Mouse (Mus musculus): Measurements from ENCODE around the gene Kcnk15. TPM values are rescaled to one million over a fixed set of nuclear protein-coding genes. Genes with fewer than 3 reads are reported as not detected.

Kcnk15 gene
- polyA plus RNA-seq (2015; fragmentation: Nextera tagmentation; extraction: Ambion mirVana), result not detected in 2 replicates

DNA sequence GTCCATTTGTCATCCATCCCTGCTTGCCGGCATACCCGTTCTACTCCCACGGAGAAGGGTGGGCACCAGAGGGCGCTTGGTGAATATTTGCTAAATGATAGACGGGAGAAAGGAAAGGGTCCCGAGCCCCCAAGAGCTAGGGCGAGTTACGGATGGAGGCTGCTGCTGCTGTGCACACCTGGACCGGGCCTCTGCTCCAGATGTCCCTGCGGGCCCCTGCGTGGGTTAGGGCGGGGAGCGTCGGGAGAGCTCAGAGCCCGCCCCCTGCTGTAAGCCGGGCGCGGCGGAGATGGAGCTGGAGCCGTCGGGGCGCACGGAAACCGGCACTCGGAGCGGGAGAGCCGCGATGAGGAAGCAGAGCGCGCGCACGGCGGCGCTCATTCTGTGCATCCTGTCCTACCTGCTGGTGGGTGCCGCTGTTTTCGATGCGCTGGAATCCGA, at the start of gene Kcnk15:
TSS of gene Kcnk15 (plus strand) at position 191 of the 441 bp plus-strand sequence.
- ATAC-seq (ENCODE audit: low read depth) (no peak), DNase-seq (no peak)
- no peaks in the 10 kb centered on the region for H3K36me3 ChIP-seq
- no peak within 1 kb of the TSS for H3K9ac ChIP-seq
- H3K4me1 ChIP-seq (replicated peaks), result no peaks in the 10 kb centered on the region
- H3K4me2 ChIP-seq, result no peak within 1 kb of the TSS; the same call in 1 of the 2 replicates
- H3K27me3 ChIP-seq, result peaks cover 87% of the 10 kb centered on the region
- 3% methylated on average over 38 of the region's 38 CpGs for WGBS (ENCODE audit: insufficient replicate concordance)
- no peak within 1 kb of the TSS for H3K27ac ChIP-seq
- no peaks in the 10 kb centered on the region for H3K9me3 ChIP-seq (replicated peaks)
- no peak within 1 kb of the TSS for H3K4me3 ChIP-seq (replicated peaks)

DNA sequence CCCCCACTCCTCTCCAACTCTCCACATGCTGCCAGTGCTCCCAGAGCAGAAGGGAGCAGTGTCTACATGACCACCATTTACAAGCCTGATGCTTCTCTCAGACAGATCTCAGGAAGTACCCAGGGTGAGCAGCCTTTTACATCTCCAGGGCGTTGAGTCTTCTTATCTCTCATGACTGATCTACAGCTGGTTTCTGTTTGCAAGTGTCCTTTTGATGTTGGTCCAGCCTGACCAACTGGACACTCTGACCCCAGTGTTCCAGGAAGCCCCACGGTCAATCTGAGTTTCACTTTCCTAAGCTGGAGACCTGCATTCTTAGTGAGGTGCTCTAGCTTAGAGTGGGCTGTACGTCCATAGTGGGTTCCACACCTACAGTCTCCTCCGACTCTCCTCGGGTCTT, 49.6 kb upstream of the Kcnk15 start:
- 42% methylated on average over 5 of the region's 5 CpGs for WGBS (ENCODE audit: insufficient replicate concordance)
- no peaks in the 10 kb centered on the region for H3K9me3 ChIP-seq (replicated peaks)
- no peak overlapping the region for H3K4me2 ChIP-seq
- no peak overlapping the region for H3K27ac ChIP-seq
- no peak overlapping the region for H3K4me3 ChIP-seq (replicated peaks)
- no peaks in the 10 kb centered on the region for H3K27me3 ChIP-seq
- H3K36me3 ChIP-seq, result no peaks in the 10 kb centered on the region
- ATAC-seq (ENCODE audit: low read depth), result no peak
- H3K4me1 ChIP-seq (replicated peaks), result no peaks in the 10 kb centered on the region
- no peak overlapping the region for H3K9ac ChIP-seq
- DNase-seq, result no peak

DNA sequence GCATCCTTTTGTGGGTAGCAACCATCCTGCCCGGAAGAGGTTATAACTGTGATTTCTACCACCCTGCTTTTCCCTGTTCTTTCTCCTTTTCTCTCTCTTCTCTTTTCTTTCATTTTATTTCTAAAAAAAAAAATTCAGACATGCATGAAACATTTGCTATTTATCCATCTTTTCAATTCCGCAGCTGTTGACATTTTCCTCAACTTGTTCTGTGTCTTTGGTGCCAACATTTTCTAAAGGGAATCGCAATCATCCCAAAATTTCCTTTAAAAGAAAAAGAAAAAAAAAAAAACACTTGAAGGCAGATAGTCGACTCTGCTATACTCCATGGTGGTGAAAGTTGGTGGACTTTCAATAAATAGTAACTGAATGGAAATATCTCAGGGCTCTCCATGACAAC, 44.3 kb upstream of the Kcnk15 start:
- Histone ChIP-seq H3K4me3 (replicated peaks) (no peak overlapping the region), H3K4me2 (no peak overlapping the region), H3K4me1 (replicated peaks) (no peaks in the 10 kb centered on the region), H3K27ac (no peak overlapping the region), H3K36me3 (no peaks in the 10 kb centered on the region), H3K27me3 (no peaks in the 10 kb centered on the region), H3K9ac (no peak overlapping the region), H3K9me3 (replicated peaks) (no peaks in the 10 kb centered on the region)
- no peak for DNase-seq
- ATAC-seq (ENCODE audit: low read depth), result no peak
- 67% methylated on average over 4 of the region's 4 CpGs for WGBS (ENCODE audit: insufficient replicate concordance)

DNA sequence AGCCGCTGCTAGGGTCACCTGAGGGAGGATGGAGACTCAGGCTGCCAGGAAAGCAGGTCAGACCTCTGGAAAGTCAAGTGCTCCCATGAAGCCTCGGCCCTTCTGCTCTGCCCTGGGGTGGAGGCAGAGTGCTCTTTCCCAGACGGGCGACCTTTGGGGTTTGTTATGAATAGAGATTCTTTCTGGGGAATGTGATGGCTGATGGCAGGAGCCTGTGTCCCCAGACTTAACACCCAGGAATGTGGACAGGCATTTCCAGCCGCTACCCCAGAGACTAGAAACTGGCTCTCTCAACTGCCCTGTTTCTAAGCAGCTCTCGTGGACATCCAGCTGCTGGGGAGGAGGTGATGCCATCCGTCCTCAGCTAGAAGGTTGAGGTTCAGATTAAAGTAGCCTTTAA, 43.7 kb upstream of the Kcnk15 start:
- ATAC-seq (ENCODE audit: low read depth) (no peak), DNase-seq (no peak)
- no peaks in the 10 kb centered on the region for H3K4me1 ChIP-seq (replicated peaks)
- no peak overlapping the region for H3K4me3 ChIP-seq (replicated peaks)
- H3K9ac ChIP-seq, result no peak overlapping the region
- H3K36me3 ChIP-seq, result no peaks in the 10 kb centered on the region
- no peak overlapping the region for H3K27ac ChIP-seq
- no peaks in the 10 kb centered on the region for H3K27me3 ChIP-seq
- no peak overlapping the region for H3K4me2 ChIP-seq
- WGBS (ENCODE audit: insufficient replicate concordance), result 50% methylated on average over 7 of the region's 7 CpGs
- no peaks in the 10 kb centered on the region for H3K9me3 ChIP-seq (replicated peaks)

DNA sequence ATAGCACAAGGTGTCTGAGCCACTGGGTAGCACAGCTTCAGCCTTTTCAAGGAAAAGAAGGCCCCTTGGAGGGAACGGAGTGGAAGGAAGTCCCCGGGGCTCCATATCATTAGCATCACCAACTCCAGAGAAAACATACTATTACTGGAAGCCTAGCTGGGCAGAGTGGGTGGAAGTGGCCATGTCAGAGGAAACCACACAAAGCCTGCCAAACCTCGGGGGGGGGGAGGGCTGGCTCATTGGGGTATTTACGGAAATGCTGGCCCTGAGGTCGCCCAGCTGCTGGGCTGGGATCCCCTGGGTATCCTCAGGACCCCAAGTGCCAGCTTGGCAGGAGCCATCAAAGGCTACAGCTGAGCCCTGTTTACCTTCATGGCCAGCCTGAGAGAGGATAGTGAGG, 40.4 kb upstream of the Kcnk15 start:
- H3K27ac ChIP-seq, result no peak overlapping the region
- DNase-seq, result no peak
- WGBS (ENCODE audit: insufficient replicate concordance), result 18% methylated on average over 5 of the region's 5 CpGs
- no peak overlapping the region for H3K4me2 ChIP-seq
- no peaks in the 10 kb centered on the region for H3K9me3 ChIP-seq (replicated peaks)
- no peaks in the 10 kb centered on the region for H3K4me1 ChIP-seq (replicated peaks)
- H3K36me3 ChIP-seq, result no peaks in the 10 kb centered on the region
- H3K4me3 ChIP-seq (replicated peaks), result no peak overlapping the region
- no peaks in the 10 kb centered on the region for H3K27me3 ChIP-seq
- no peak overlapping the region for H3K9ac ChIP-seq
- no peak for ATAC-seq (ENCODE audit: low read depth)

DNA sequence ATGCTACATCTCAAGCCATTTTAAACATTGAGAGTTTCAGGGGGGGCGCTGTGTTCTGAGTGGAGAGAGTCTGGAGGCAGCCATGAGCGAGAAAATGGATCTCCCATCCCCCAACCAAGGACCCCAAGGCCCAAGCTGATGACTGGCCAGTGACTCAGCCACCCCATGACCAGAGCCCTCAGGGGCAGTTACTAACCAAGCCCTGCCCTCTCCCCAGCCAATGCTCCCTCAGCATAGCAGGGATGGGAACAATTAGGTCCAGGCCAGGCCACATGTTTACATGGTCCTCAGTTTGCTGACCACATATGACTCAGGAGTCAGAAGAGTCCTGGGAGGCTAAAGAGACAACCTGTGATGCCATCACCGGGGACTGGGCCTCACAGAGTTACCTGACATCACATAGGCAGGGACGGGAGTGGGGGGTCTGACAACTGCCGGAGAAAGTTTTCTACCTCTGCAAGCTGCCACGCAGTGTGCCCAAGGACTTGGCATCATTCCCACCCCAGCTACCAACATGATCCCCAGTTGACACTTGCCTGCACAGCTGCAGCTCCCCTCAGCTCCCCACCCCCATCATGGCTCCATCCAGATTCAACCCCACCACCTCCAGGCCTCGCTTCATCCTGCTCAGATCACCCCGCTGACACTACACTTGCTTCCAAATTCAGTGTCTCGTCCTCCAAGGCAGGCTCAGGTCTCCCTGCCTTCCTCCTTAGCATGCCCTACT, 38.5 kb upstream of the Kcnk15 start:
- 72% methylated on average over 9 of the region's 9 CpGs for WGBS (ENCODE audit: insufficient replicate concordance)
- no peaks in the 10 kb centered on the region for H3K9me3 ChIP-seq (replicated peaks)
- no peak overlapping the region for H3K4me3 ChIP-seq (replicated peaks)
- no peak for ATAC-seq (ENCODE audit: low read depth)
- no peak overlapping the region for H3K4me2 ChIP-seq
- no peak overlapping the region for H3K27ac ChIP-seq
- no peaks in the 10 kb centered on the region for H3K4me1 ChIP-seq (replicated peaks)
- no peaks in the 10 kb centered on the region for H3K27me3 ChIP-seq
- no peak overlapping the region for H3K9ac ChIP-seq
- no peak for DNase-seq
- H3K36me3 ChIP-seq, result no peaks in the 10 kb centered on the region

DNA sequence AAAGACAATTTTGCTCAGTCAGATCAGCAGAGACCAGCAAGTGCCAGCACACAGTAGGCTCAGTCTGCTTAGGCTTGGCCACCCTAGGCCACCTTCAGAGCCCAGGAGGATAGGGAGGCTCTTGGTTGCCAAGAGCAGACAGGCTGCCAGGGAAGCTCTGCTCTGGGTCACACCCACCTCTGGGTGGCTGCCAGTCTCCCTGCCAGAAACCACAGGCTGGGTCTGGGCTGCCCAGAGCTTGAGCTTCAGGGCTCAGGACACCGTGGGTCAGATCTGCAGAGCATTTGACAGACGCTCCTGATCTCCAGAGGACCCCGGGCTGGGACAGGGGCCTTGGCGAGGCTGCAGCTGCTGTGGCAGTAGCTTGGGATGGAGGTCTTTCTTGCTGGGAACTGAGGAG, 32.8 kb upstream of the Kcnk15 start, which contains the start of gene Ccn5:
TSS of gene Ccn5 (plus strand) at position 255 of the 400 bp plus-strand sequence.
- 47% methylated on average over 4 of the region's 4 CpGs for WGBS (ENCODE audit: insufficient replicate concordance)
- H3K27ac ChIP-seq, result no peak within 1 kb of the TSS
- ATAC-seq (ENCODE audit: low read depth), result no peak
- H3K9me3 ChIP-seq (replicated peaks), result no peaks in the 10 kb centered on the region
- no peaks in the 10 kb centered on the region for H3K36me3 ChIP-seq
- DNase-seq, result no peak
- no peaks in the 10 kb centered on the region for H3K27me3 ChIP-seq
- H3K4me1 ChIP-seq (replicated peaks), result no peaks in the 10 kb centered on the region
- H3K4me2 ChIP-seq, result no peak within 1 kb of the TSS
- H3K9ac ChIP-seq, result no peak within 1 kb of the TSS
- H3K4me3 ChIP-seq (replicated peaks), result no peak within 1 kb of the TSS

DNA sequence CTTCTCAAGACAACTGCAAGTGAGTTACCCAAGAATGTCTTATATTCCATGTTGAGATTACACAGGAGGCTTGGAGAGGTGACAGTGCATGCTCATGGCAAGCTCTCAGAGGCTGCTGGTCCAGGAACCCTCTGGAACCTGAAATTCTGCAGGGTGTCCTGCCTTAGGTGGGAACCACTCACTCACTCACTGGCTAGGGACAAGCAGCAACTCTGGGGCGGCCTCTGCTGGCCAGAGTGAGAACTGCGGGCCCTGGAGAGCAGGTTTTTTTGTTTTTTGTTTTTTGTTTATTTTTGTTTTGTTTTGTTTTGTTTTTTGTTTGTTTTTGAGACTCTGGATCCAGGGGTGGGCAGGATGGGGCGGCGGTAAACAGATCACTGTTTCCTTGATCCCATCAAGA, 30.2 kb upstream of the Kcnk15 start:
- H3K36me3 ChIP-seq, result no peaks in the 10 kb centered on the region
- H3K9me3 ChIP-seq (replicated peaks), result no peaks in the 10 kb centered on the region
- H3K4me1 ChIP-seq (replicated peaks), result no peaks in the 10 kb centered on the region
- H3K27me3 ChIP-seq, result no peaks in the 10 kb centered on the region
- H3K4me3 ChIP-seq (replicated peaks), result no peak overlapping the region
- 3% methylated on average over 4 of the region's 4 CpGs for WGBS (ENCODE audit: insufficient replicate concordance)
- H3K4me2 ChIP-seq, result 0 out of 2 replicates have a peak overlapping the region, but pooled peaks have one; percentile 7
- no peak overlapping the region for H3K9ac ChIP-seq
- ATAC-seq (ENCODE audit: low read depth) (no peak), DNase-seq (no peak)
- H3K27ac ChIP-seq, result no peak overlapping the region

DNA sequence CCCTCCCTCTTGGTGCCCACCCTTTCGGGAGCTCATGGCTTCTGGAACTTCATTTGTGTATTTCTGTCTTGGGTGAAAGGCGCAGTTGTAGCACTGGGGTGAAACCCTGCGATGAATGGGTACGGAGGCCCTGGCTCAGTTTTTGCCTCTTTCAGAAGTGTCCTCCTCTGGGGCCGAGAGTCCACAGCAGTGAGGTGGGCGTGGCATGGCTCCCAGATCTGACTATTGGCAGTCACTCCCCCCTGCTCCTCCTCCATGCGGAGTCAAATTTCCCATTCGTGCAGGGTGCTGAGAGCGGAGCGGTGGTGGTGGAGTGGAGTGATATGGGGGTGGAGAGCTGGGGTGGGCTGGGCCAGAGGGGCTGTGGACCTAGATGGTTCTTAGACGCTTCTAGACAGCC, 29.7 kb upstream of the Kcnk15 start:
- Histone ChIP-seq H3K4me1 (replicated peaks) (no peaks in the 10 kb centered on the region), H3K4me3 (replicated peaks) (no peak overlapping the region), H3K27me3 (no peaks in the 10 kb centered on the region), H3K9me3 (replicated peaks) (no peaks in the 10 kb centered on the region), H3K27ac (no peak overlapping the region), H3K36me3 (no peaks in the 10 kb centered on the region), H3K4me2 (0 out of 2 replicates have a peak overlapping the region, but pooled peaks have one; percentile 7), H3K9ac (no peak overlapping the region)
- ATAC-seq (ENCODE audit: low read depth), result peak; percentile 75
- 40% methylated on average over 11 of the region's 11 CpGs for whole genome bisulfite sequencing (ENCODE audit: insufficient replicate concordance)
- DNase-seq, result no peak

DNA sequence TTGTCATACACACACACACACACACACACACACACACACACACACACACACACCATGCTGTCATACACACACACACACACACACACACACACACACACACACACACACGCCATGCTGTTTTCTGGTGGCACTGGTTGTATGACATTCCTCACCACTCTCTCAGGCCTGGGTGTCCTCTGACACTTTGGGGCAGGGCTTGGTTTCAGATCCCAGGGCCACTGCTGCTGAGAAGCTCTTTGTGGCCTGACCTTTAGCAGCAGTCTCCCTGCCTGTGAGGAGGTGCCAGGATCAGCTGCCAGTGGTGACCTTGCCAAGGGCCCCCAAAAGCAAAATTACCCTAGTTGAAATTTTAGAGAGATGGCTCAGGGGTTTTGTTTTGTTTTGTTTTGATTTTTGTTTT, 27.6 kb upstream of the Kcnk15 start:
- Histone ChIP-seq H3K27ac (no peak overlapping the region), H3K9me3 (replicated peaks) (no peaks in the 10 kb centered on the region), H3K4me3 (replicated peaks) (no peak overlapping the region), H3K36me3 (no peaks in the 10 kb centered on the region), H3K27me3 (no peaks in the 10 kb centered on the region), H3K4me2 (no peak overlapping the region), H3K4me1 (replicated peaks) (no peaks in the 10 kb centered on the region), H3K9ac (no peak overlapping the region)
- DNase-seq (no peak), ATAC-seq (ENCODE audit: low read depth) (no peak)
- 56% methylated on average over 1 of the region's 1 CpGs for WGBS (ENCODE audit: insufficient replicate concordance)

DNA sequence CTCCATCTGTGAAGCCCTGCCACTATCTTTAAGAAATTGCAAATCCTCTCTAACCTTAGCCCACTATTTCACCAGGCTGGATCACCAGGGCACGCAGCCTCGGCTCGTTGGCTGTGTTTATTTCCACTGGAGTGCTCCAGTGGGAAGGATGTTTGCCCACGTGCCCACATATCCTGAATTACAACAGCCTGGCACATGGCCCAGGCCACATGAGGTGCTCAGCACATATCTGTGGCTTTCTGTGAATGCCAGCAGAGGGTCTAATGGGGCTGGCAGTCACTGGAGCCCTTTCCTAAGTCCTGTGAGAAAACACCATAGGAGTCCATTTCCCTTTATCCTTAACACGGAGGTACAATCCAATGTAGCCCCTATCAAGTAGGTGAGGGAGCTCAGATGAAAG, 27.0 kb upstream of the Kcnk15 start:
- Histone ChIP-seq H3K36me3 (no peaks in the 10 kb centered on the region), H3K27ac (no peak overlapping the region), H3K9me3 (replicated peaks) (no peaks in the 10 kb centered on the region), H3K4me2 (no peak overlapping the region), H3K9ac (no peak overlapping the region), H3K27me3 (no peaks in the 10 kb centered on the region), H3K4me1 (replicated peaks) (no peaks in the 10 kb centered on the region), H3K4me3 (replicated peaks) (no peak overlapping the region)
- 56% methylated on average over 5 of the region's 5 CpGs for WGBS (ENCODE audit: insufficient replicate concordance)
- DNase-seq, result no peak
- no peak for ATAC-seq (ENCODE audit: low read depth)

DNA sequence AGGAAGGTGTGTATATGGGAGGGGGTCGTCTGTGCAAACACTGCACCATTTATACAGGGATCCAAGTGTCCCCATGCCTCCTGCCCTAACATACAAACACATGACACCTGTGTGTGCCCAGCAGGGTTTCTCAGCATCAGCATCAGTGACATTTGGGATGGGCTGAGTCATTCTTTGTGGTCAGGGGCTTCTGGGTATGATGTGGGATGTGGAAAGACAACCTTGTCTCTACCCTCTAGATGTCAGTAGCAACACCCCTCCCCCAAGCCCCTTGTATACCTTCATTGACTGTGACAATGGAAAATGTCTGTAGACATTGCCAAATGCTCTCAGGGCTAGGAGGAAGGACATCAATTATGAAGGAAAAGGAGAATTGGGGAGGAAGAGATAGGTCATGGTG, 22.3 kb upstream of the Kcnk15 start:
- Histone ChIP-seq H3K4me2 (no peak overlapping the region), H3K4me1 (replicated peaks) (no peaks in the 10 kb centered on the region), H3K27ac (no peak overlapping the region), H3K9ac (no peak overlapping the region), H3K9me3 (replicated peaks) (no peaks in the 10 kb centered on the region), H3K27me3 (no peaks in the 10 kb centered on the region), H3K4me3 (replicated peaks) (no peak overlapping the region), H3K36me3 (no peaks in the 10 kb centered on the region)
- WGBS (ENCODE audit: insufficient replicate concordance), result 26% methylated on average over 1 of the region's 1 CpGs
- no peak for DNase-seq
- ATAC-seq (ENCODE audit: low read depth), result no peak
